Mouse (Mus musculus): ENCODE data around the gene Lyar.

GRCm38 (mm10) chr5:38190907-38191306 lies 29.4 kb upstream of the Lyar start:
- TF ChIP-seq ZNF384 (IDR thresholded peaks at IDR 0.05; ENCODE audit: low read depth, low read length) (no peak), HCFC1 (IDR thresholded peaks at IDR 0.05; ENCODE audit: borderline replicate concordance, insufficient read depth, low read length) (no peak), ZC3H11A (IDR thresholded peaks at IDR 0.05; ENCODE audit: borderline replicate concordance, low read depth, low read length) (no peak), MAFK (IDR thresholded peaks at IDR 0.05; ENCODE audit: insufficient read depth, low read depth, low read length) (no peak)

All from ES-E14 (cell line).